Comparison of ENCODE assay signal across 12 mouse cellular contexts in genomic region chr1:34201483-34201882, GRCm38 (mm10).
DNase-seq lines count a peak whose midpoint lies in the region; ATAC-seq and TF ChIP-seq lines count a peak whose summit lies in the region.
"Had no signal": no experiment of that assay in that cellular context is flagged by ENCODE, and none has a peak within 500 bp of the region (broad histone marks: within the 10 kb centered on the region; RNA-seq: fewer than 3 reads in every experiment).

No protein-coding gene starts in this region.

- TF ChIP-seq CTCF in layer of hippocampus, adult 2 months (conservative IDR thresholded peaks at IDR 0.05), result peak; percentile 84

- no peaks in the 10 kb centered on the region for H3K4me1 ChIP-seq in heart, embryonic 12.5 days (replicated peaks)
- H3K4me1 ChIP-seq: megakaryocyte, embryonic 14.5 days had no signal

- ATAC-seq in CD4-positive, CD25-positive, alpha-beta regulatory T cell, adult 4 months, result no peak
- ATAC-seq in heart, embryonic 12.5 days (ENCODE audit: insufficient number of reproducible peaks, low FRiP score), result no peak

- H3K4me3 ChIP-seq in layer of hippocampus, adult 2 months, result no peak overlapping the region
- no peak overlapping the region for H3K4me3 ChIP-seq in heart, embryonic 12.5 days
- H3K4me3 ChIP-seq: erythroblast, embryonic 14.5 days; megakaryocyte, embryonic 14.5 days had no signal

- no peaks in the 10 kb centered on the region for H3K9me3 ChIP-seq in heart, embryonic 12.5 days (replicated peaks)
- H3K9me3 ChIP-seq: megakaryocyte, embryonic 14.5 days had no signal

- H3K36me3 ChIP-seq in heart, embryonic 12.5 days, result peaks cover 81% of the 10 kb centered on the region

- H3K9ac ChIP-seq in heart, embryonic 12.5 days, result no peak overlapping the region

- no peak overlapping the region for H3K4me2 ChIP-seq in heart, embryonic 12.5 days

- H3K27ac ChIP-seq in layer of hippocampus, adult 2 months, result no peak overlapping the region
- no peak overlapping the region for H3K27ac ChIP-seq in heart, embryonic 12.5 days (ENCODE audit: poor library complexity, severe bottlenecking)

- no peaks in the 10 kb centered on the region for H3K27me3 ChIP-seq in heart, embryonic 12.5 days (replicated peaks)
- H3K27me3 ChIP-seq: megakaryocyte, embryonic 14.5 days had no signal

- 42% methylated on average over 4 of the region's 4 CpGs for WGBS in heart, embryonic 12.5 days

- peak; percentile 51 for DNase-seq in CD4-positive, CD25-positive, alpha-beta regulatory T cell, adult 2 months (ENCODE audit: low read depth, low spot score)
- no peak for DNase-seq in layer of hippocampus, adult 2 months (ENCODE audit: low spot score in 2 of 2)
- DNase-seq in layer of hippocampus, adult 9-10 months (ENCODE audit: low spot score), result no peak
- DNase-seq in MEL-GATA-1-ER (ENCODE audit: extremely low read depth, low read depth), result peak; percentile 0
- DNase-seq in hindlimb bud, embryonic 11.5 days (ENCODE audit: extremely low spot score, low read depth, low spot score), result peak; percentile 47
- DNase-seq in ovary, postnatal 36 days (ENCODE audit: low spot score), result no peak
- DNase-seq: adrenal gland, postnatal 36 days; thymus, postnatal 4 days had no signal

Comparison
In these comparisons a context has a peak if more than half of its experiments do, and no peak if none do; other contexts are left out.
1. DNase-seq: peak in CD4-positive, CD25-positive, alpha-beta regulatory T cell, adult 2 months (single experiment), MEL-GATA-1-ER (single experiment) and hindlimb bud, embryonic 11.5 days (single experiment); none in layer of hippocampus, adult 2 months (0 of 2), layer of hippocampus, adult 9-10 months (single experiment) and ovary, postnatal 36 days (single experiment).